Mouse (Mus musculus) myocyte (in vitro differentiated cells): Measurements from ENCODE around the gene Cfap206.

Experiments used
- MAX ChIP-seq: IDR thresholded peaks from one replicate; pipeline ENCODE4 v1.6.1; 2011; ENCODE audit warnings: low read depth, mild to moderate bottlenecking, control low read depth
- MYOG ChIP-seq, 3 experiments: IDR thresholded peaks; one replicate each; pipeline ENCODE4 v1.6.1; 2011; ENCODE audit warnings: control low read depth in 2 of 3, low read depth in 2 of 3, mild to moderate bottlenecking in 2 of 3; ENCODE audit not compliant: insufficient read length in 2 of 3, control insufficient read depth in 1 of 3, insufficient read depth in 1 of 3
- POLR2A ChIP-seq: IDR thresholded peaks from one replicate; pipeline ENCODE4 v1.6.1; 2011; ENCODE audit warnings: low read depth, mild to moderate bottlenecking, control low read depth, moderate library complexity; ENCODE audit not compliant: insufficient read length
- POLR2AphosphoS2 ChIP-seq: IDR thresholded peaks from one replicate; pipeline ENCODE4 v1.6.1; 2011; ENCODE audit warnings: low read depth, control low read depth; ENCODE audit not compliant: insufficient read length
- REST ChIP-seq: IDR thresholded peaks from one replicate; pipeline ENCODE4 v1.6.1; 2011; ENCODE audit warnings: mild to moderate bottlenecking, control low read depth, moderate library complexity; ENCODE audit not compliant: insufficient read depth, insufficient read length
- TCF12 ChIP-seq: IDR thresholded peaks from one replicate; pipeline ENCODE4 v1.6.1; 2011; ENCODE audit warnings: mild to moderate bottlenecking, control low read depth; ENCODE audit not compliant: poor library complexity, insufficient read depth, severe bottlenecking
- USF1 ChIP-seq: IDR thresholded peaks from one replicate; pipeline ENCODE4 v1.6.1; 2011; ENCODE audit warnings: low read depth, mild to moderate bottlenecking, control low read depth, moderate library complexity

DNA sequence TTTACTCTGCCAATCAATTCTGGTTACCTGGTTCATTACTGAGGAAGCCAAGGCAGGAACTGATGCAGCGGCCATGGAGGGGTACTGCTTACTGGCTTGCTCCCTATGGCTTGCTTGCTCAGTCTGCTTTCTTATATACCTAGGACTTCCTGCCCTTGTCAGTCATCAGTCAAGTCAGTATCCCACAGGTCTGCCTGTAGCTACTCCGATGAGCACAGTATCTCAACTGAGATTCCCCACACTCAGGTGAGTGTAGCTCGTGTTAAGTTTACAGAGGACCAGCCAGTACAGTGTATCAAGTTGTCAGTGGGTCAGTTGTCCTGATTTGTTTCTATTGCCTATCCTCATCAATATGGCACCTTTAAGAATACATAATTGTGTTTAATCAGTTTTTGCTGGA lies 89.3 kb downstream of the Cfap206 start:
- no peak for TF ChIP-seq MYOG (IDR thresholded peaks at IDR 0.05; ENCODE audit: control insufficient read depth in 1 of 3, insufficient read depth in 1 of 3, insufficient read length in 2 of 3, low read depth in 2 of 3)
- TF ChIP-seq POLR2A, result no peak
- no peak for TF ChIP-seq USF1
- no peak for TF ChIP-seq POLR2AphosphoS2
- no peak for TF ChIP-seq TCF12
- TF ChIP-seq MAX, result no peak
- no peak for TF ChIP-seq REST
